Mouse (Mus musculus) spleen, adult 2 months (tissue): Measurements from ENCODE around the gene Haao.

Experiments used
- CTCF ChIP-seq: fragments of 200-500 bp; IDR thresholded peaks from 2 replicates; pipeline ENCODE4 v1.5.1; 2011; ENCODE audit warnings: mild to moderate bottlenecking, inconsistent platforms; ENCODE audit not compliant: insufficient read depth, insufficient read length, insufficient replicate concordance; ENCODE audit errors: extremely low read depth
- POLR2A ChIP-seq: fragments of 200-500 bp; IDR thresholded peaks from 2 replicates; pipeline ENCODE4 v1.6.1; 2011; ENCODE audit warnings: low read depth, low read length, inconsistent platforms

DNA sequence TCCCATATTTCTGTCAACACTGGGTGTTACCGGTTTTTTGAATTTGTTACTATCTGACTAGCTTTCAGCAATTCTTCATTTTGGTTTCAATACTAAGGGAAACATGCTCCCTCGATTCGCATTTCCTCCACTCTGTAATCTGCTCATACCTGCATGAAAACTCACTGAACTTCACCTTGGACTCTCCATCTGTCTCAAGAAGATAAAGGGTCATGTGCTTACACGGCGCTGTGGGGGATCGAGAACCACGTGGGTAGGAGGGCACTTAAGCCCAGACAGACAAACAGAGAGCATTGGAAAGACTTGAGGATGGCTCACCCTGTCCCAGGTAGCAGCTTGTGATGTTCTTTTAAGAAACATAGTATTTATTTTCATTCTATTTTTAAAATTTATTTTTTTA is 10.7 kb upstream of the Haao start:
- TF ChIP-seq CTCF (no peak), POLR2A (no peak)
